Mouse (Mus musculus): ENCODE measurements around the gene Lrrk1. TPM values are rescaled to one million over a fixed set of nuclear protein-coding genes. Genes with fewer than 3 reads are reported as not detected.

The Lrrk1 gene
- total RNA-seq, 4 experiments from 2014 or later: 8.8 to 10.2 (median 9.7) TPM

- DNase-seq (ENCODE audit: low spot score): no peak
Measured at GRCm38 (mm10) chr7:66303922-66304660, 84.1 kb downstream of the Lrrk1 start.

- no peak for DNase-seq (ENCODE audit: low spot score)
Measured at GRCm38 (mm10) chr7:66301486-66301885, 86.7 kb downstream of the Lrrk1 start.

GRCm38 (mm10) chr7:66300680-66301079, 87.5 kb downstream of the Lrrk1 start:
- DNase-seq (ENCODE audit: low spot score): peak; percentile 67

- DNase-seq (ENCODE audit: low spot score): no peak
Measured at GRCm38 (mm10) chr7:66297656-66298021, 90.5 kb downstream of the Lrrk1 start.

GRCm38 (mm10) chr7:66296921-66297655, 91.1 kb downstream of the Lrrk1 start:
- DNase-seq (ENCODE audit: low spot score): no peak

- no peak for DNase-seq (ENCODE audit: low spot score)
Measured at GRCm38 (mm10) chr7:66292552-66293376, 95.4 kb downstream of the Lrrk1 start.

GRCm38 (mm10) chr7:66292010-66292409, 96.1 kb downstream of the Lrrk1 start:
- DNase-seq (ENCODE audit: low spot score): no peak

GRCm38 (mm10) chr7:66282984-66283612, 105.1 kb downstream of the Lrrk1 start:
- DNase-seq (ENCODE audit: low spot score): no peak

GRCm38 (mm10) chr7:66282265-66282664, 105.9 kb downstream of the Lrrk1 start:
- DNase-seq (ENCODE audit: low spot score): no peak

GRCm38 (mm10) chr7:66278001-66278400, 110.1 kb downstream of the Lrrk1 start:
- DNase-seq (ENCODE audit: low spot score): no peak

GRCm38 (mm10) chr7:66273494-66273893, 114.7 kb downstream of the Lrrk1 start:
- no peak for DNase-seq (ENCODE audit: low spot score)

- DNase-seq (ENCODE audit: low spot score): no peak
Measured at GRCm38 (mm10) chr7:66271226-66271625, 116.9 kb downstream of the Lrrk1 start.

- no peak for DNase-seq (ENCODE audit: low spot score)
Measured at GRCm38 (mm10) chr7:66266942-66267850, 121.0 kb downstream of the Lrrk1 start.

GRCm38 (mm10) chr7:66263421-66263820, 124.7 kb downstream of the Lrrk1 start:
- no peak for DNase-seq (ENCODE audit: low spot score)

GRCm38 (mm10) chr7:66262570-66263156, 125.5 kb downstream of the Lrrk1 start:
- no peak for DNase-seq (ENCODE audit: low spot score)

GRCm38 (mm10) chr7:66260763-66261390, 127.3 kb downstream of the Lrrk1 start:
- no peak for DNase-seq (ENCODE audit: low spot score)

- no peak for DNase-seq (ENCODE audit: low spot score)
Measured at GRCm38 (mm10) chr7:66260295-66260694, 127.9 kb downstream of the Lrrk1 start.

GRCm38 (mm10) chr7:66259436-66260206, 128.5 kb downstream of the Lrrk1 start:
- DNase-seq (ENCODE audit: low spot score): no peak

GRCm38 (mm10) chr7:66258997-66259396, 129.2 kb downstream of the Lrrk1 start:
- DNase-seq (ENCODE audit: low spot score): no peak
